Mouse (Mus musculus) liver, embryonic 16.5 days (tissue): ENCODE data around the gene Tigd3. TPM values are rescaled to one million over a fixed set of nuclear protein-coding genes. Genes with fewer than 3 reads are reported as not detected.

ENCODE experiments used
- ATAC-seq: fragments of 200-750 bp; cut with Nextera tagmentation; 2 replicates; pipeline ENCODE4 v1.8.0; 2017; ENCODE audit warnings: low read depth, mild to moderate bottlenecking, moderate number of reproducible peaks, moderate library complexity
- H3K27ac ChIP-seq: fragments of 300-500 bp; sonication (generic); 2 replicates; pipeline ENCODE4 v1.5.1; 2014; ENCODE audit warnings: mild to moderate bottlenecking, low read length
- H3K27me3 ChIP-seq: fragments of 300-500 bp; sonication (generic); 2 replicates; pipeline ENCODE4 v1.6.1; 2014; ENCODE audit warnings: low read depth, low read length, mixed read lengths; ENCODE audit not compliant: control insufficient read depth, insufficient read depth
- H3K36me3 ChIP-seq: fragments of 300-500 bp; sonication (generic); 2 replicates; pipeline ENCODE4 v1.6.1; 2014; ENCODE audit warnings: mild to moderate bottlenecking; ENCODE audit not compliant: control insufficient read depth, insufficient read depth
- H3K4me1 ChIP-seq: fragments of 300-500 bp; sonication (generic); 2 replicates; pipeline ENCODE4 v1.6.1; 2014; ENCODE audit warnings: low read depth, low read length, mixed read lengths; ENCODE audit not compliant: control insufficient read depth
- H3K4me2 ChIP-seq: fragments of 300-500 bp; sonication (generic); 2 replicates; pipeline ENCODE4 v1.6.1; 2014; ENCODE audit warnings: low read depth, low read length, mixed read lengths
- H3K4me3 ChIP-seq: fragments of 300-500 bp; sonication (generic); 2 replicates; pipeline ENCODE4 v1.5.1; 2014; ENCODE audit warnings: low read depth, mild to moderate bottlenecking, low read length
- H3K9ac ChIP-seq: fragments of 300-500 bp; sonication (generic); 2 replicates; pipeline ENCODE4 v1.6.1; 2014; ENCODE audit warnings: low read depth, low read length
- H3K9me3 ChIP-seq: fragments of 300-500 bp; sonication (generic); replicated peaks from 2 replicates; pipeline ENCODE4 v1.6.1; 2016; ENCODE audit warnings: low read length; ENCODE audit not compliant: control insufficient read depth
- WGBS: fragments of 180-500 bp; shearing (Covaris S2); extraction: QIAGEN DNeasy Blood & Tissue Kit; methylation state at CpG from one replicate; pipeline ENCODE4 v1.1.7; 2014; ENCODE audit not compliant: insufficient replicate concordance; 5-methylcytosine and 5-hydroxymethylcytosine counted together
- polyA plus RNA-seq: library from polyadenylated mRNA; unstranded; fragments of >200 nt; fragmentation: Nextera tagmentation; extraction: Ambion mirVana; gene quantifications from 2 replicates; pipeline ENCODE4 v1.2.1, GENCODE M21; 2015

The Tigd3 gene
- polyA plus RNA-seq, 1 experiment from 2014 or later: 2.3 TPM

DNA sequence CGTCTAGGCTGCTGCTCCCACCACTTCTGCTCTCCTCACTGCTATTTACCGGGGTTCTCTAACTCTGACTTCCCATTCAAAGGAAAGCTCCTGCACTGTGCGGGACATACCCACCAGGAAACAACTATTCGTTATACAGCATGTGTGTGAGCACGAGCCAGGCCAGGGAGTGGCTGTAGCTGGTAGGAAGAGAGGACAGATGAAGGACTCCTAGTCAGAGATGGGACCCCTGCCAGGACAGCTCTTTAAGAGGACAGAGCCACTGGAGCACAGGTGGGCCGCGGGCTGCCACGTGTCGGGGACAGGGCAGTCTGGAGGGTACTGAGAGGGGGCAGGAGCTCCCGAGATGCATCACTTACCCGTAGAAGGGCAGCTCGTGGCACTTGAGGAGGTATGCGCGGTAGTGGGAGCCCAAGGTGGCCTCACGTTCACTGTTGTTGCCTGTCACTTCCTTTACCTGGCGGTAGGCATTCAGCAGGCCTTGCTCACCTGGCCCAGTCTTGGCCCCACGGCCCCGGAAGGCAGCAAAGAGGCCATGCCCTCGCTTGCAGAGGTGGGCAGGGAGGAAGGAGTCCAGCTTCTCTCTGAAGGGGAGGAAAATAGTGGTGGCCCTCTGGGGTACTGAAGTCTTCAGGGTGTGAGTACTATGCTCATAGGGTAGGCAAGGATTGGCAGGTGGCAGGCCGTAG lies 29.1 kb downstream of the Tigd3 start:
- no peak overlapping the region for H3K4me2 ChIP-seq
- H3K4me1 ChIP-seq: no peaks in the 10 kb centered on the region
- no peak overlapping the region for H3K4me3 ChIP-seq
- H3K9ac ChIP-seq: no peak overlapping the region
- H3K27ac ChIP-seq: no peak overlapping the region
- peaks cover 12% of the 10 kb centered on the region for H3K36me3 ChIP-seq
- no peak for ATAC-seq
- no peaks in the 10 kb centered on the region for H3K9me3 ChIP-seq
- no peaks in the 10 kb centered on the region for H3K27me3 ChIP-seq
- WGBS: 85% methylated on average over 20 of the region's 20 CpGs

- H3K36me3 ChIP-seq: peaks cover 12% of the 10 kb centered on the region
- no peaks in the 10 kb centered on the region for H3K4me1 ChIP-seq
- no peaks in the 10 kb centered on the region for H3K9me3 ChIP-seq
- no peaks in the 10 kb centered on the region for H3K27me3 ChIP-seq
- no peak for ATAC-seq
- 83% methylated on average over 5 of the region's 5 CpGs for WGBS
- H3K9ac ChIP-seq: no peak overlapping the region
- no peak overlapping the region for H3K27ac ChIP-seq
- H3K4me3 ChIP-seq: no peak overlapping the region
- no peak overlapping the region for H3K4me2 ChIP-seq
These were observed 30.2 kb downstream of the Tigd3 start for GRCm38 (mm10) chr19:5863776-5864175.

GRCm38 (mm10) chr19:5862335-5863085 lies 31.4 kb downstream of the Tigd3 start:
- ATAC-seq: no peak
- no peak overlapping the region for H3K4me2 ChIP-seq
- no peak overlapping the region for H3K4me3 ChIP-seq
- no peaks in the 10 kb centered on the region for H3K4me1 ChIP-seq
- H3K9me3 ChIP-seq: no peaks in the 10 kb centered on the region
- WGBS: 88% methylated on average over 14 of the region's 14 CpGs
- no peaks in the 10 kb centered on the region for H3K27me3 ChIP-seq
- peaks cover 12% of the 10 kb centered on the region for H3K36me3 ChIP-seq
- no peak overlapping the region for H3K9ac ChIP-seq
- H3K27ac ChIP-seq: no peak overlapping the region

DNA sequence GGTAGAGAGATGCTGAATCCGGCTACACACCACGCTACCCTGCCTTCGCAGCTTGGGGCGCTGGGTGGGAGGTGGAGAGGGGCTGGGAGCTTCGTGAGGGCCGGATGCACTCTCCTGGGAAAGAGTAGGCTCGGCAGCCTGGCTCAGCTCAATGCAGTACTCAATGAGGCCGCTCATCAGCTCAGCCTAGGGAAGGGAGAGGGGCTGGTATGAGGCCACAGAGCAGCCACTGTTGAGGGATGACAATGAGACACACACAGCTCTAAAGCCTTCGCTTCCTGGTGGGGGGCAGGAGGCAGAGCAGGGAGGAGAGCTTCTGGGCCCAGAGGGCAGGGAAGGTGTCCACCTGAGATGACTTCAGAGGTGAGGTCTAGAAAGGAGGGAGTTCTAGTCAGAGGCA lies 37.3 kb downstream of the Tigd3 start:
- Histone ChIP-seq H3K36me3 (peaks cover 8% of the 10 kb centered on the region), H3K27me3 (no peaks in the 10 kb centered on the region), H3K9ac (no peak overlapping the region), H3K4me2 (no peak overlapping the region), H3K4me3 (no peak overlapping the region), H3K4me1 (peaks cover 6% of the 10 kb centered on the region), H3K27ac (no peak overlapping the region), H3K9me3 (no peaks in the 10 kb centered on the region)
- WGBS: 78% methylated on average over 9 of the region's 9 CpGs
- ATAC-seq: no peak

GRCm38 (mm10) chr19:5852035-5852722 lies 41.8 kb downstream of the Tigd3 start:
- Histone ChIP-seq H3K27me3 (no peaks in the 10 kb centered on the region), H3K9ac (no peak overlapping the region), H3K27ac (no peak overlapping the region), H3K36me3 (peaks cover 3% of the 10 kb centered on the region), H3K4me1 (peaks cover 46% of the 10 kb centered on the region), H3K4me2 (no peak overlapping the region), H3K9me3 (no peaks in the 10 kb centered on the region), H3K4me3 (no peak overlapping the region)
- WGBS: 75% methylated on average over 12 of the region's 12 CpGs
- ATAC-seq: no peak

- H3K4me1 ChIP-seq: peaks cover 52% of the 10 kb centered on the region
- peaks cover 3% of the 10 kb centered on the region for H3K36me3 ChIP-seq
- H3K4me3 ChIP-seq: no peak overlapping the region
- 0 out of 2 replicates have a peak overlapping the region, but pooled peaks have one; percentile 1 for H3K9ac ChIP-seq
- no peaks in the 10 kb centered on the region for H3K27me3 ChIP-seq
- ATAC-seq: no peak
- no peaks in the 10 kb centered on the region for H3K9me3 ChIP-seq
- no peak overlapping the region for H3K27ac ChIP-seq
- WGBS: 42% methylated on average over 5 of the region's 5 CpGs
- 0 out of 2 replicates have a peak overlapping the region, but pooled peaks have one; percentile 4 for H3K4me2 ChIP-seq
These were observed 42.4 kb downstream of the Tigd3 start for GRCm38 (mm10) chr19:5851481-5851971.

- Histone ChIP-seq H3K27me3 (no peaks in the 10 kb centered on the region), H3K4me3 (no peak overlapping the region), H3K9ac (no peak overlapping the region), H3K27ac (no peak overlapping the region), H3K9me3 (no peaks in the 10 kb centered on the region), H3K4me1 (peaks cover 58% of the 10 kb centered on the region), H3K4me2 (no peak overlapping the region), H3K36me3 (peaks cover 2% of the 10 kb centered on the region)
- no peak for ATAC-seq
- WGBS: 81% methylated on average over 3 of the region's 3 CpGs
These were observed 43.1 kb downstream of the Tigd3 start for GRCm38 (mm10) chr19:5850860-5851259.

GRCm38 (mm10) chr19:5849843-5850527 lies 44.0 kb downstream of the Tigd3 start:
- peaks cover 63% of the 10 kb centered on the region for H3K4me1 ChIP-seq
- H3K4me2 ChIP-seq: peak overlapping the region; percentile 76
- H3K9ac ChIP-seq: peak overlapping the region; percentile 60
- H3K27me3 ChIP-seq: no peaks in the 10 kb centered on the region
- H3K4me3 ChIP-seq: peak overlapping the region; percentile 25
- WGBS: 13% methylated on average over 11 of the region's 11 CpGs
- H3K9me3 ChIP-seq: no peaks in the 10 kb centered on the region
- no peaks in the 10 kb centered on the region for H3K36me3 ChIP-seq
- peak; percentile 28 for ATAC-seq
- peak overlapping the region; percentile 99 for H3K27ac ChIP-seq
